10 mouse cellular contexts compared by ENCODE assay signal in genomic region chr4:125996576-125996975, GRCm38 (mm10). TPM values are rescaled to one million over a fixed set of nuclear protein-coding genes. Genes with fewer than 3 reads are reported as not detected.
DNase-seq lines count a peak whose midpoint lies in the region; ATAC-seq and TF ChIP-seq lines count a peak whose summit lies in the region.
"Had no signal": no experiment of that assay in that cellular context is flagged by ENCODE, and none has a peak within 500 bp of the region (broad histone marks: within the 10 kb centered on the region; RNA-seq: fewer than 3 reads in every experiment).

No protein-coding gene starts in this region.

- peak; percentile 50 for DNase-seq in heart, postnatal 4 days
- DNase-seq in heart, adult 9 months (ENCODE audit: low spot score in 2 of 2): no peak
- DNase-seq in thymus, postnatal 14 days: peak; percentile 9
- DNase-seq in thymus, postnatal 25 days: no peak
- DNase-seq in embryonic facial prominence, embryonic 11.5 days (ENCODE audit: low spot score): peak; percentile 72
- no peak for DNase-seq in left cerebral cortex, adult 2 months (ENCODE audit: extremely low spot score in 1 of 2, low spot score in 2 of 2)
- no peak for DNase-seq in retina, postnatal 1 day

- intact Hi-C loops in left cerebral cortex, adult 2 months (cut with DNase I): no loop called here

- no peak overlapping the region for H3K27ac ChIP-seq in embryonic facial prominence, embryonic 11.5 days (replicated peaks; ENCODE audit: low read depth, low read length)
- no peak overlapping the region for H3K27ac ChIP-seq in left cerebral cortex, adult 2 months
- H3K27ac ChIP-seq: heart, embryonic 13.5 days; neural tube, embryonic 12.5 days had no signal

- no peaks in the 10 kb centered on the region for H3K27me3 ChIP-seq in embryonic facial prominence, embryonic 11.5 days (ENCODE audit: control insufficient read depth, insufficient read depth, low read length)
- H3K27me3 ChIP-seq: neural tube, embryonic 12.5 days had no signal

- no peaks in the 10 kb centered on the region for H3K9me3 ChIP-seq in embryonic facial prominence, embryonic 11.5 days (replicated peaks; ENCODE audit: control insufficient read depth, low read length)

- no peak overlapping the region for H3K9ac ChIP-seq in embryonic facial prominence, embryonic 11.5 days (replicated peaks; ENCODE audit: low read length)
- H3K9ac ChIP-seq: heart, embryonic 13.5 days; neural tube, embryonic 12.5 days had no signal

- H3K4me2 ChIP-seq in embryonic facial prominence, embryonic 11.5 days (ENCODE audit: low read depth, low read length): no peak overlapping the region
- H3K4me2 ChIP-seq: heart, embryonic 13.5 days; neural tube, embryonic 12.5 days had no signal

- no peak for ATAC-seq in embryonic facial prominence, embryonic 11.5 days (replicated peaks; ENCODE audit: insufficient number of reproducible peaks, low FRiP score, low TSS enrichment, low read depth)
- ATAC-seq in megakaryocyte, adult 5-6 weeks (ENCODE audit: poor library complexity, severe bottlenecking): no peak

- H3K36me3 ChIP-seq in embryonic facial prominence, embryonic 11.5 days (replicated peaks; ENCODE audit: control insufficient read depth, insufficient read depth, low read depth, low read length): no peaks in the 10 kb centered on the region
- H3K36me3 ChIP-seq: heart, embryonic 13.5 days; neural tube, embryonic 12.5 days had no signal

- no peaks in the 10 kb centered on the region for H3K4me1 ChIP-seq in embryonic facial prominence, embryonic 11.5 days (ENCODE audit: control insufficient read depth, insufficient read depth, low read length)
- H3K4me1 ChIP-seq: heart, embryonic 13.5 days; neural tube, embryonic 12.5 days had no signal

- WGBS in embryonic facial prominence, embryonic 11.5 days: 15% methylated on average over 4 of the region's 4 CpGs

- H3K4me3 ChIP-seq in embryonic facial prominence, embryonic 11.5 days (ENCODE audit: low read depth, low read length): no peak overlapping the region
- H3K4me3 ChIP-seq in left cerebral cortex, adult 2 months: no peak overlapping the region
- H3K4me3 ChIP-seq: heart, embryonic 13.5 days; neural tube, embryonic 12.5 days had no signal

- TF ChIP-seq CTCF in left cerebral cortex, adult 2 months (IDR thresholded peaks at IDR 0.05): no peak

RNA-seq across cellular contexts. Expression of gene Csf3r, which starts 27.8 kb away (rescaled TPM):
- 1 to 10 TPM in 1 of 2 experiments, under 1 TPM in 1; 0.52 to 1.4 TPM for total RNA-seq in heart, postnatal 4 days (2021)
- polyA plus RNA-seq in embryonic facial prominence, embryonic 11.5 days (2014; fragmentation: Nextera tagmentation; extraction: Ambion mirVana): 0.42 and 0.49 TPM in 2 replicates
- total RNA-seq in left cerebral cortex, adult 2 months (2021): 1 to 10 TPM; 5.1 to 8.1 TPM
- 214 and 215 TPM in 2 replicates for total RNA-seq in megakaryocyte, adult 5-6 weeks (2015)
- 103 and 121 TPM in 2 replicates for total RNA-seq in megakaryocyte, adult 5-6 weeks (2017)

RNA-seq across cellular contexts. Expression of gene Mrps15, which starts 50.1 kb away (rescaled TPM):
- total RNA-seq in heart, postnatal 4 days (2021): 10 to 100 TPM; 62.9 to 65.3 TPM
- polyA plus RNA-seq in embryonic facial prominence, embryonic 11.5 days (2014; fragmentation: Nextera tagmentation; extraction: Ambion mirVana): 176 and 177 TPM in 2 replicates
- 10 to 100 TPM; 44.6 to 49.0 TPM for total RNA-seq in left cerebral cortex, adult 2 months (2021)
- total RNA-seq in megakaryocyte, adult 5-6 weeks (2015): 120 and 147 TPM in 2 replicates
- 64.5 and 68.3 TPM in 2 replicates for total RNA-seq in megakaryocyte, adult 5-6 weeks (2017)

Comparison
In these comparisons a context has a peak if more than half of its experiments do, and no peak if none do; other contexts are left out.
1. DNase-seq: peak in heart, postnatal 4 days (single experiment), thymus, postnatal 14 days (single experiment) and embryonic facial prominence, embryonic 11.5 days (single experiment); none in heart, adult 9 months (0 of 2), thymus, postnatal 25 days (single experiment), left cerebral cortex, adult 2 months (0 of 2) and retina, postnatal 1 day (single experiment).
2. RNA of gene Csf3r, which starts 27.8 kb away (total RNA-seq): 103 to 215 TPM in megakaryocyte, adult 5-6 weeks; 5.1 to 8.1 TPM in left cerebral cortex, adult 2 months and 0.52 to 1.4 TPM in heart, postnatal 4 days; every median in the first group is over 10 times any median in the second.